Mouse (Mus musculus) thymus, postnatal 25 days (tissue): Measurements from ENCODE around the gene Ankrd13a.
"Not testable (repeated sequence)": the region's sequence is repeated elsewhere in the genome, so short reads cannot be mapped to it uniquely, and the experiment has no call there.

Source experiments
- DNase-seq: peaks from one replicate; pipeline ENCODE4 v3.0.0; 2022

The Ankrd13a gene

GRCm38 (mm10) chr5:114842155-114842554 is 67.7 kb downstream of the Ankrd13a start:
- not testable (repeated sequence) for DNase-seq

DNA sequence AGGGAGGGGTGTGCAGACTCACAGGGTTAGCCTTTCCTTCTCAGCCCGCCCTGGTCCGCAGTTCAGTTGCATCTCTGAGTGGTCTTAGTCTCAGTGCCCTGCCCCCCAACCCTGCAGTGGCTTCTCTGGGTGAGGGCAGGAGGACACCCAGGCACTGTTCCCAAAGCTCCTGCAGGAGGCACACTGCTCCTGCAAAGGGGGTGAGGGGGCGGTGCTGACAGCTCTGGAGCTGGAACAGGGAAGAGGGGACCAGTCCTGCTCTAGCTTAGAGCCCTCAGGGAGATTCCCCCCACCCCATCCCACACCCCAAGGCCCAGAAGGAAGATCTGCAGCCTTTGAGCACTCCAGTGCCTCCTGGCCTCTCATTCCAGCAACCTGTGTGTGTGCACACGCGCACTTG is 68.2 kb downstream of the Ankrd13a start:
- no peak for DNase-seq

DNA sequence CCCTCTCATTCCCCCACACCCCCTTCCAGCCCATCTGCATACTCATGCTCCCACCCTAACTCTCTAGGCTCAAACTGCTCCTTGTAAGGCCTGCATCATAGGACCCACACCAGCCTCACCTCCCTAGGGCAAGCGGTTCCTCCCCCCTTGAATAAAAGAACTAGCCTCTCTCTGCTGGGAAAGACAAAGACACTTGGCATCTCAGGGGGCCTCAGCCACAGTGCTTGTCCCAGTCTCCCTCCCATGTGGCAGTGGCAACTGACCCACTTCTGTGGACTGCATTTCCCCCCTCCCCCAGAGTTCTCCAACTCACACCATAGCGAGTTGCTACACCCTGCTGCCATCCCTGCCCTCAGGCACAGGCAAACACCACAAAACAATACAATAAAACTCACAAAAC is 69.9 kb downstream of the Ankrd13a start:
- not testable (repeated sequence) for DNase-seq

DNA sequence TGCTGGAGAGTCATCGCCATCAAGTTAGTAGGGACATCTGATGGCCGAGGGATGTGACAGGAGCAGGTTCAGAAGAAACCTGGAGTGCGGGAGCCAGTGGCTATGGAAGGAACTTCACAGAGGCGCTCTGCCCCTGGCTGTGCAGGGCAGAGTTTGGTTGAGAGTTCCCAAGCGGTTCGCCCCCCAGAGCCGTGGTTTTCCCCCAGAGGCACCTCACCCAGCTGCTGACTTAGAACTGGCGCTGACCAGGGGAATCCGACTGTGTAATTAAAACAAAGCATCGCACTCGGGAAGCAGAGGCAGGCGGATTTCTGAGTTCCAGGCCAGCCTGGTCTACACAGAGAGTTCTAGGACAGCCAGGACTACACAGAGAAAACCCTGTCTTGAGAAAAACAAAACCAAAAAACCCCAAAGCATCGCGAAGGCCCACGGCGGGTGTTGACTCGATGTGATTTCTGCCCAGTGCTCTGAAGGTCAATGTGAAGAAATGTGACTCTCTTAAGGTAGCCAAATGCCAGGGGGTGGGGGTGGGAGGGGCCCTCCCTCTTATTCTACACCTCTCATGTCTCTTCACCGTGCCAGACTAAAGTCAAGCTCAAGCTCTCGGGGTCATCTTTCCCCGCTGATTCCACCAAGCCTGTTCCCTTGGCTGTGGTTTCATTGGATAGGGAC is 77.2 kb downstream of the Ankrd13a start:
- no peak for DNase-seq

- not testable (repeated sequence) for DNase-seq
These were observed 78.9 kb downstream of the Ankrd13a start, which contains the start of gene 4930519G04Rik for GRCm38 (mm10) chr5:114853364-114853763. TSS of gene 4930519G04Rik (plus strand) at chr5:114853664.
